Mouse (Mus musculus) cerebellum, postnatal 36 days (tissue): ENCODE results near the gene Sdk2.

Experiments
- DNase-seq, 2 experiments: peaks; one replicate each; pipeline ENCODE4 v3.0.0; 2021 to 2022; ENCODE audit warnings: mixed read lengths in 2 of 2

Sdk2 gene

DNA sequence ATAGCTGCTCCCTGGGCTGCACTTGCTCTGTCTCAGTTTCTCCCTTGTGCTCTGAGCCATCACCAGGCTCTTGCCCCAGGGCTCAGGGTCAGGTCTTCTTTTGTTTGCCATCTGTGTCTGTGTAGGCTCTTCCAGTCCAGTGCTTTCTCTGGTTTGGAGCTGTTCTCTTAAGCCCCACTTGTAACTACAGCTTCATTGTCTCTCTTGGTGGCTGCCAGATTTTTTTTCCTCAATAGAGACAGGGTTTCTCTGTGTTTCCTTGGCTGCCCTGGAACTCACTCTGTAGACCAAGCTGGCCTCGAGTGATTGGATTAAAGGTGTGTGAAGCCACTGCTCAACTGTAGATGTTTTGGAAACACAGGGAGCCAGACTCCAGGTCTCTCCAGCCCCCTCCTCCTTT lies 247.8 kb downstream of the Sdk2 start:
- no peak for DNase-seq

DNA sequence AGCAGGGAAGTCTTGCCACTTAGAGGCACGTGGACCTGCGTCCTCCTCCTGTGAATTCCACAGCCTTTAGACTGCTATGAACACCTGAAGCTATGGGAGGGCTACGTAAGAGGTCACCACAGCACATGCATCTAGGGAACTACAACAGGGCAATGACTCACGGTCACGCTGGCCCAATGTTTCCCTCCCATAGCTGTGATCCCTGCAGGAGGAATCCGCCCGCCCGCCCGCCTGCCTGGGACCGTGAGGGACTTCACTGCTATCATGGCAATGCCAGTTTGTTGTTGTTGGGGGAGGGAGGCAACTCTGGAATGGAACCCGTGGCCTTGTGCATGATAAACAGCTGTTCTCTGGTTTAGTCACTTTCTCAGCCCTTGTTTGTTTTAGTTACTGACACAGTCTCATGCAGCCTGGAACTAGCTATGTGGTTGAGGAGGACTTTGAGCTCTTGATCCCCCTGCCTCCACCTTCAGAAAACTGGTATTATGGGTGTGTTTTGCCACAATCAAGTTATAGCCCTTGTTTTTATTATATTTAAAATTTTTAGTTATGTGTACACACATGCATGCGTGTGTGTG lies 249.8 kb downstream of the Sdk2 start:
- no peak for DNase-seq

DNA sequence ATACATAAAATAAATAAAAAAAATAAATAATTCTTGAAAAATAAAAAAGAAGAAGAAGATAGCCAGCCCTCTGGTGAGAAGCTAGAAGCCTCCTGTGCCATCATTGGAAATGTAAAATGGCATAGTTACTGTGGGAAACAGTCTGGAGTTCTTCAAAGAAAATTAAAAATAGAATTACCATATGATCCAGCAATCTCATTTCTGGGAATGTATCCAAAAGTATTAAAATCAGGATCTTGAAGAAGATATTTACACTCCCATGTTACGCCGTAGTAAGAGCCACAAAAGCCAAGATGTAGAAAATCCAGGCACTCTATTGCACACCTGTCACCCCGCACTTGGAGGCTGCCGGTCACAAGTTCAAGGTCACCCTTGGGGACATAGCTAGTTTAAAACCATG lies 250.4 kb downstream of the Sdk2 start:
- DNase-seq: no peak

DNA sequence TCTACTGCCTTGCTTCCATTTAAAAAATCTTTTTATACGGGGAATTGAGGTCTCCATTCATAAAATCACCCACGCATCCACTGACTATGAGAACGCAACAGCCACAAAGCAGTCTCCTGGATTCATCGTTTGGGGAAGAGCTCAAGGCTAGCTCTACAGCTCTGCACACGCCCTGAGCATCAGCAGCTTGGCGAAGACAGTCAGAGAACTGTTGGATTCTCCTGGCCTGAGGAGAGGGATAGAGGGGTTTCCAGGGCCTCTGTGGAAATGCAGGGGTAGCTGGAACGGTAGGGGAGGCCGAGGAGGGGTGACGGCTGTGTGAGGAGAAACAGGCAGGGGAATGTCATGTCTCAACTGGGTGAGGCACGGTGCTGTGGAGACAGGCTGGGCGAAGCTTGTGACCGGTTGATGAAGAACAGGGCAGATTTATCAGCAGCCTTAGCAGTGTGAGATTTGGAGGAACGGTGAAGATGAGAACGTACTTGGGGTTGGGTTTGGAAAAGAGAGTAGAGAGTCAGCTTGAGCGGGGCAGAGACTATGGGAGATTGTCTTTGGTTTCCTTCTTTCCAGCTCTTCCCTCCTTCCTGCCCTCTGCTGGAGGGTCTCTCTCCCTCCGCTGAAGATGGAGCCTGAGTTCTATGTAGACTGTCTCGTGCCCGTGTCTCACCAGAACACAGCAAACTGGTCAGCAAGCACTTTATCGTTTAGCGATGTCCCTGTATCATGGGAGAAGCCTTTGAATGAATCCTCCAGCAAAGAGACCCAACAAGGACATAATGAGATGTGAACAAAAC lies 255.1 kb downstream of the Sdk2 start:
- no peak for DNase-seq

DNA sequence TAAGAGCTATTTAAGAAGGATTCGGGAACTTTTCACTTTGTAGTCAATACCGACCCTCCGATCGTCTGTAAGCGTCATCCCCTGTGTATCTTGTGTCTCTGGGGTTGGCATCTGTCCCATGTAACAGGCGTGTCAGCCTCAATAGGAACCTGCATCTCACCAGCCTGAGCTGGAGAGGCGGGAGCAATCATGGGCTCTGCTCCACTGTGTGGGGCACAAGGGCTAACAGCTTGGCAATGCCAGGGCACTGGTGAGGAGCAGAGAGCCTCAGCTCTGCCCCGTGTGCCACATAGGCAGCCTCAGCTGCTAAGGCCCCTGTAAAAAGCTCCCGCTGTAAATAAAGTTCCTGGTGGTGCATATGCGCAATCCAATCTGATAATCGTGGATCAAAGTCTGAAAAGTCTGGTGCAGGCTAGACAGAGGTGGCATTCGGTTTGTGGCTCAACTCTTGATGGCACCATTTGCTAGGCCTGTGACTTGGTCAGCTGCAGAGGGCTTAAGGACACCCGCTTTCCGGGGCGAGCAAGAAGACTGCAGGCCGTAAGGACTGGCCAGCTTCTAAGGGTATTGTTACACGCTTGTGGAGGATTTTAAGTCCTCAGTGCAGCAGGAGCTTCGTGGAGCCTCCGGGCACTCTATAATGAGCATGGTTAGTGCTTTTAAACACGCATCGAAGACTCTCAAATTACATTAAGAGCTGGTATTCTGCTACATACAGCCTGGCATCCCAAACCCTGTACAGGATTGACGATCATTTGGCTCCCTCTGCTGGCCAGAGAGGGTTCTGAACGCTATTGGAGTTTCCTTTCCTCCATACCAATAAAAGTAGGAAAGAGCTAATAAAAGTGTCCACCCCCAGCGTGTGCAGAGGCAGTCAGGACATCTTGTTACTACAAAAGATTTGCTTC lies 256.0 kb downstream of the Sdk2 start:
- peak; percentile 77 to 83 for DNase-seq

DNA sequence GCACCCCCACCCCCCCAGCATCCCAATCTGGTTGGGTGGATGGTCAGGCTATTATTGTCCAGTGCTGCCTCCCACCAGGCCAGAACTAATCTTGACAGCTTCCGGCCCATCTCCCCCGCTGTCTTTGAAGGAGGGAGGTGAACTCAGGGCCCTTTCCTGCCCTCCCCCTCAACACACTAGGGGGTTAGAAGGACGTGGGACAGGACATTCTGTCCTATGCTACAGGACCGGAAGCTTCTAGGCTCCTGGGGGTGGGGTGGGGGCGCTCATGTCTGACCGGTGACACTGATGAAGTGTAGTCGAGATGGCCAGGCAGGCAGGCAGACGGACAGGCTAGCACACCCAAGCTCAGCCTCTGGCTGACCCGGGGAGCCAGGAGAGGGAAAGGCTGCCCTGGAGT lies 259.8 kb downstream of the Sdk2 start:
- DNase-seq: peak in 1 of 2 experiments; percentile 31

DNA sequence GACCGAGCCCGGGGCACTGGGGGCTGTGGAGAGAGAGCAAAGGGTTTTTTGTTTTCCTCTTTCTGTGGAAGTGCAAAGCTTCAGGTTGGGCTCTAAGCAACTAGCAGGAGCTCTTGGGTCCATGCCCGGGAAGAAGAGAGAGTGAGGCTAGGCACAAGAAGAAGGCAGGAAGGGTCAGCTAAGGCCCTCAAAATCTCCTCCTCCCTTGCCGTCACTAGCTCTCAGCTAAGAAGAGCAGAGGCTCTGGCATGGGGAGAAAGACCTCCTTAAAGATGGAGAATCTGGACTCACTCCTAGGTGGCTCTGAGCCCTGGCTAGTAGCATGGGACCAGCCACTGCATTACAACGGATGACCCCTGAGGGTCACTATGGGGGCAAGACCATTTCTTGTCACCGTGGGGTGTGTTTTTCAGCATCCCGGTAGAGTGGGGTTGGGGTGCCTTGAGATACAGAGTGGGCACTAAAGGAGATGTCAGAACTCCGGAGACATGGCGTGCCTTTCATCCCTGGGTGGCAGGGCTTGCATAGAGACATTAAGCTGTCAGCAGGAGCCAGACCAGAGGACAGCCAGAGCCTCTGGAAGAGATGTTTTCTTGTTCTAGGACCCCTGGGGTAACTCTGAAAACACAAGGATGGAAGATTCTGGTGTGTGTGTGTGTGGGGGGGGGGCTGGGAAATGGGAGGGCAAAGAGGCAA lies 260.3 kb downstream of the Sdk2 start:
- peak in 1 of 2 experiments; percentile 27 for DNase-seq

DNA sequence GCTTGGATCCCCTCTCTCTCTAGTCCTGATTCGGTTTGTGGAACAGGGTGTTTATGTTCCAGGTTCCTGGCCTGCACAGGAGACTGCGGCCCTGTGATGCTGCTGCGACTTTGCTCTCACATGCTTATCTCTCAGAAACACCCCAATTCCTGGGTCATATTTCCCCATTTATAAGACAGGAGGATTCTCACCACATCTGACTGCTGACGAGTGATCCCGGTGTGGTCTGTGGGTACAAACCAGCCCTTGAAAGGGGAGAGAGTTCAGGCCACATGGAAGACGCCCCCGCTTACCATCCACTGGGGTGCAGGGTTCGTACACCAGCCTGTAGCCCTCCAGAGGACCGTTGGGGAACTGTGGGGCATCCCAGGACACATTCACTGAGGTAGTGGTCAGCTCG lies 260.9 kb downstream of the Sdk2 start:
- no peak for DNase-seq

DNA sequence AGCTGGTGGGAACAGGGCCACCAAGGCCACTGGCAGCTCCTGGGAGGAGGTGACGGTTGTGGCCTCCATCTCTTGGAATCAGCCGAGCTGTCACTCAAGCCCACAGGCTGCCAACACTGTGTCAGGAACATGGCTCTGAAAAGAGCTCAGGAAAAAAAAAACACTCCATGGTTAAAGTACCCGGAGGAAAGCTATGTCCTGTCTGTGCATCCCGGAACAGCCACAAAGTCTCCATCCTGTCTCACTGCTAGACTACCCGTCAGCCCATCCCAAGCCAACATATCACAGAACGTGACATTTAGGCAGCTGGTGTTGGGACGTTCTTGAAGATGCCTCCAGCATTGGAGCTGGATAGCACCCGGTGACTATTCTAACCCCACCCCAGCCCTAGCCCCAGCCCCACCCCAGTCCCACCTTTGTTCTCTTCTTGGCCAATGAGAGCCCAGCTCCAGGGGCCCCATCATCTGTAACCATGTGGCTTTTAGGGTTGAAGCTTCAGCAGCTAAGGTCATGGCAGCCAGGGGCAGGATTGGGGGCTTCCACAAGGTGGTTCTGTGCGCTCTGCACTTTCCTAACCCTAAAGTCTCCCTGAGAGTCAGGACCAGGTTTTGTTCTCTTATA lies 263.4 kb downstream of the Sdk2 start:
- DNase-seq: no peak

DNA sequence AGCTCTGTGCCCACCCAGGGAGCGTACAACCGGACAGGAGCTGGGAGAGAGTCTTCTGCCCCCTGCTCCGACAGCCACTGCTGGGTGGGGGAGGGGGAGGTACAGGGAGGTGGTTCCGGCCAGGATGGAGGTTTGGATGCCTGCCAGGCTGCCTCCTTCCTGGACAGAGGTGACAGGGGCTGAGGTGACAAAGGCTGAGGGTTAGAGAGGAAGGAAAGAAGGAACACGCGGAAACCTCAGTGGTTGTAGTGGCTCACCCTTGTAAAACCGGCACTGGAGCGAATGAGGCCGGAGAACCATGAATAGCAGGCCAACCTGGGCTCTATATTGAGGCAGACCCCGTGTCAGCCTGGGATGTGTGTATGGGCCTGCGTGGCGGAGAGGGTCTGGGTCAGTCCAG lies 264.4 kb downstream of the Sdk2 start:
- DNase-seq: no peak

DNA sequence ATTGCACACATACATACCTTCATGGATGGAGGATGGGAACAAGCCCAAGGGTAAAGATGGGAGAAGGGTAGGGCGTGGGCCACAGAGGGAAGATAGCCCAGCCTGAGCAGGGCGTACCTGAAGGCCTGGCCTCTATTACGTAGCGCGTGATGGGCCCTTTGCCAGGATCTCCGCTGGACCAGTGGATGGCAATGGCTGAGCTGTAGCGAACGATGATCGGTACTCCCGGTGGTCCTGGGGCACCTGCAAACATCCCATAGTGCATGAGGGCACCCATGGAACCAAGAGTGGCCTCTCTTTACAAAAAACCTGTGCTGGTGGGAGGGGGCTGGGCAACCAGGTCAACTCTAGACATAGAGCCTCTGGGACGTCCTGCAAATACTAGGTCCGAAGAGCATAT lies 266.8 kb downstream of the Sdk2 start:
- no peak for DNase-seq

DNA sequence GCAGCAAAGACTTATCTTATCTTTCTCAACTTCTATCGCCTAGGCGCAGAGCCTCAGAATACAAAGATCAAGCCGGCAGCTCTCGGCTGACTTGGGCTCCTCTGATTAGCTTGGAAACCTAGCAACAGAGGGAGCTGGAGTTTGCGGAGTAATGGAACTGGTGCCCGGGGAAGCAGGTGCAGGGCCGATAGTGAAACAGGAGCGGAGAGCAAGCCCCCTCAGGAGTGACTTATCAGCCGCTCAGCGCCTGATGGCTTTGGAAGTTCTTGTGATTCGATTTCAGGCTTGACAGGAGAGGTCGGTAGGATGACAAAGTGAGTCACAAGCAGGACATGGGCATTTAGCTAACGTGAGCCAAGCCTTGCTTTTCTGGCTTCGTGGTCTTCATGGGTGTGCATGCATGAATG lies 267.8 kb downstream of the Sdk2 start:
- no peak for DNase-seq

DNA sequence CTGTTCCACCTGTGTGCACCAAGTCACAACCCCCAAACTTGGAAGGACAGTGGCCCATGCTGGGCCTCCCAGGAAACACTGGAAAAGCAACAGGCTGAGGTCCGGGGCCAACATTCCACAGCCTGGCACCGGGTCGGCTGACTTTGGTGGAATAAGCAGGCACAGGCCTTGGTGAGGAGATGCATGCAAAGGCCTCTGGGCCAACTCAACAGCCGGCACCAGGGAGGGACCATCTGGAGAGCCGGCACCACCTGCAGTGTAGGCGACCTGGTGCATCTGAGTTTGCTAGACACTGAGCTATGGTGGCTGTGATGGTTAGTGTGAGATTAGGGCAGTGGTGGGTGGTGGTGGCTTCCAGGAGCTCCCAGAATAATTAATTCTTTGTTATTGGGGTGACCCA lies 268.8 kb downstream of the Sdk2 start:
- peak; percentile 94 to 95 for DNase-seq

DNA sequence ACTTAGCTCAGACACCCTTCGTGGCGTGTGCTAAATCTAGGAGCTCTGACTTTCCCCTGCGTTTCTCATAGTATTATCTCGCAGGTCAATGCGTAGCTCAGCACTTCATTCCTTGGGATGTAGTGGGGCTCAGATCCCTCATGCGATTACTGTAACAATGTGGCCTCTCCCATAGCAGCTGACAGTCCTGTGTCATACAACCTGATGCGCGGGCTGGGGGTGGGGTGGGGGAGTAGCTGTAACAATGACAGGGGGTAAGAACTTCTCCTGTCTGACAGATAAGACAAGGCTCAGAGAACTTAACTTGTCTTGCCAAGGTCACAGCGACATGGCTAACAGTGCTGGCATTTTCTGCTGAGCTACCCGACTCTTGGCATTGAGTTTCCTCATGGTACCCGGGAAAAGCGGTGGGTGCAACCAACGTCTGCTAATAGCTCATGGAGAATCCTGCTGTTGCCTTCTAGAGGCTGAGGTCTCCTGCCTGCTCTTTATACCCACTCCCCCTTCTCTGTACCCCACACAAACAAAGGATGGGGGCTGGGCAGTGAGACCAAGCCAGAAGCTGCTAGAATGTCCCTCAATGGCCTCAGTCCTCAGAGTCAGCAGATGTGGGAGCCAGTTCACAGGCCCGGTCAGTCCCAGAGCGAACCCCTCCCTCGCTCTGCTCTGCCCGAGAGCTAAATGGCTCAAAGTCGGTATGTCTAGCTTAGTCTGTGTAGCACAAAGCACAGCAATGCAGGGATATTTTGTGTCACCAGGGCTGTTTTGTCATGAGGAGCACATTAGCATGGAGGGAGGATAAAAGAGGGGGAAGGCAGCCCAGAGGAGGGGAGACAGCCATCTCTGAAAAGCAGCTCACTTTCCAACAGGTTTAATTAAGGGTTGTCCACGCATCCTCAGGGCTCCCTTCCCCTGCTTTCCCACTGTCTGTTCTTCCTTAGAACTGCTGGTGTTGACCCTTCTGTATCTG lies 269.5 kb downstream of the Sdk2 start:
- no peak for DNase-seq

DNA sequence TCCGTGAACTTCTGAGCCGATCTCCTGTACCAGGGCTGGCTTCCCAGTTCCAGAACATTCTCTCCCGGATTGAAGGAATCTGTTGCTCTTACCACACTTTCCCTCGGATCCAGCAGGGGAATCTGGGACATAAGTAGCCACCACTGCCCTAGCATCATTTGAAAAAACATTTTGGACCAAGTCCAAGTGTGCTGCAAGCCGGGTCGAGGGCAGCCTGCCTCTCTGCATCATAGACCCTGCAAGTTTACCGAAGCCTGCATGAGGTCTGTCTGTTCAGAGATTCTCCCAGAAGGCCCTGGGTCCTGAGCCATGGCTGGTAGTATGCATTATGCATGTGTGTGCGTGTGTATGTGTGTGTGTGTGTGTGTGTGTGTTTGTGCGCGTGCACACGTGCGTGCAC lies 271.0 kb downstream of the Sdk2 start:
- no peak for DNase-seq

DNA sequence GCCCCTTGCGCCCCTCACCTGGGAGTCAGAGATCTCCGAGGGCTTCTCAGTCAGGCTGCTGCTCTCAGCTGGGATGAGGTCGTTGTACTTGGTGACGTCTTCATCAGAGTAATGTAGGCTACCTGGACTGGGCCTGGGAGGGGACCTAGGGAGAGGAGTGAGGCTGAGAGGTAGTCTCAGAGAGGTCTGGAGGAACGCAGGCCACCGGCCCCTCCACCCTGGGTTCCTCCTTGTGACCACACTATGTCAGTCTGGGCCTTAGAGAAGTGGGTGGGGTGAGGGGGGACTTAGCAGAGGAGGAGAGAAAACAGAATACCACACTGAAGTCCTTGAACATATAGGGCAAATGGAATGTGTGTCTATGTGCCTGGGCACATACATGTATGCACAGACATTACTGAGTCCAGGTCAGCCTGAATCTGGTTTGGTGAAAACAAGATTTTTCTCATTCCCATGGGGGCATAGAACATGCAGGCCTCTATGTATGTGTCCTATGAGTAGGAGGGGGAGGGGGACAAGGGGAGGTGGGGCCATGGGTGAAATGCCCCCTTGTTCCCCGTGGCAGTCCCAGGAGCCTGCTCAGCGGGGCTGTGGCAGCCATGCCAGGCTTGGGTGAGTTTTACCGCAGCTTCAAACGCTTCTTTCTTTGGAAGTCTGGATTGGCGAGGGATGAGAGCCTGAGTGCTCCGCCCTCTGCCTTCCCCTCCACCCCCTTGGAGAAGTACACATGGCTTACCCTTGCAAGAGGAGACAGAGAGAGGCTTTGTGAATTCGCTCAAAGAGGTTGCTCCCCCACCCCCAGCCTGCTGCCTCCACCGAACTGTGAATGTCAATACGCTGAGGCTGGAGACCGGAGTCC lies 275.3 kb downstream of the Sdk2 start:
- no peak for DNase-seq

DNA sequence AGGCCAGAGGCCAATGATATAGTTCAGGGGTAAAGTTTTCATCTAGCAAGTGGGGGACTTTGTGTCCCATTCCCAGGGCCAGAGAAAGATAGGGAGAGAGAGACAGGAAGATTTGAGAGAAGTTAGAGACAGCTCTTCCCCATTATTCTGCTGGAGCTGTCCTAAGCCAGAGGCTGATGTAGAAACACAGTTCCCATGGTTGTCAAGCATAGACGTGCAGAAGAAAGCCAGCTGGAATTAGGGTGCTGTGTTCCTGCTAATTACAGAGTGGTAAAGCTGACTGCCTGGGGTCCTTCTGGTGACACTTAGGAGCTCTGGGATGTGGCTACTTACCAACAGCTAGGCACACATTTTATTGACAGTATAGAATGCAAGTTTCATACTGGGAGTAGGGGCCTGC lies 277.7 kb downstream of the Sdk2 start:
- DNase-seq: no peak

DNA sequence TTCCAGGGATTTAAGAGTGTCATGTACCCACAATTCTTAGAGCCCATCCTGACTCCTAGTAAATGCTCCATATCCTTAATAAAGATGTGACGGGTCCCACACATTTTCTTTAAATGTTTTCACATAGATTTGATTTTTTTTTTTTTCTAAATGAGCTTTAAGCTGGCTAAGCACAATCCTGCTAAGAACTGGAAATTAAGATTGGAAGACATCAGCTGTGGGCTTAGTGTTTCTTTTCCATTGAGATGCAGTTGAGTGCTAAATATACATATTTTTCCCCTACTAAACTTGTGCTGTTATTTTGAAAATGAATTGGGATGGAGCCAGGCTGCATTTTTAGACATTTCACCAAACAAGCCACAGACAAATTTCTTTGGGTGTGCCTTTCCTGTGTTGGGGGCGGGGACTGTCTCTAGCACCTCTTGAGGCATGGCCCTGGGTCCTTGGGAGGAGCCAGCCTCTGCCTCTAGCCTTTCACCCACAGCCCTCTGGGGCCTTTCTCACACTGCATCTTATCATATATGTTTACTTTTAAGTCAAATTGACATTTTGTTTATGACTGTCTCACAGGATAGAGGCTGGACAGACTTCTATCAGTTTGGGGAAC lies 278.6 kb downstream of the Sdk2 start:
- DNase-seq: no peak

DNA sequence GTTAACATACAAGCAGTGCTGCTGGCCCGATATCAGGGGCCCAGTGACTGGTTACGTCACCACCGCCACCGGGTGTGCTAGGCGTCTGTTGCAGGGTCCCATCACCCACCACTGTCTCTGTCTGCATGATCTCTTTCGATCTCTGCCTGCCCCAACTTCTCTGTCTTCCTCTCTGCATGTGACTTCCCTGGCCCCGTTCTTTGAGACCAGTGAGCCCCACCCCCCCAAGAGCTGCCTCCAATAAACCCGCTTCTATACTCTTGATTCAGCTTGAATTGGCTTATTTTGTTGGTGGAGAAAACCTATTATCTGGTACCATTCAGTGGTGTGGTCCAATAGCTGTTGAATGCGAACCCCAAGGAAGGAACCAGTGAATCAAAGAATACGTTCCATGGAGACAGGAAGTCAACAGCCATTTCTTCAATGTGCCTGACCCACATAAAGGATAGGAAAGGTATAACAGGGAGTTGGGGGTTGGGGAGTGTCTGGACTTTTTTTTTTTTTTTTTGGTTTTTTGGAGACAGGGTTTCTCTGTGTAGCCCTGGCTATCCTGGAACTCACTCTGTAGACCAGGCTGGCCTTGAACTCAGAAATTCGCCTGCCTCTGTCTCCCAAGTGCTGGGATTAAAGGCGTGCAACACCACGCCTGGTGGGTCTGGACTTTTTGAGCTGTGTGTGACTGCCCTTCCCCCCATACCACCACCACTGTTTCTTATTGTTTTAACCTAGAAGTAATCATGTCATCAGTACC lies 279.2 kb downstream of the Sdk2 start:
- no peak for DNase-seq
